Mouse (Mus musculus) naive thymus-derived CD4-positive, alpha-beta T cell, adult 5 months (primary cell): ENCODE results near the gene Hcfc1. TPM values are rescaled to one million over a fixed set of nuclear protein-coding genes. Genes with fewer than 3 reads are reported as not detected.

ENCODE experiments used
- polyA plus RNA-seq: library from polyadenylated mRNA; unstranded; fragments of 100-300 nt; shearing (Covaris generic); gene quantifications from one replicate; pipeline ENCODE4 v1.2.1, GENCODE M21; 2017

Hcfc1 gene
- 41.7 TPM for polyA plus RNA-seq

DNA sequence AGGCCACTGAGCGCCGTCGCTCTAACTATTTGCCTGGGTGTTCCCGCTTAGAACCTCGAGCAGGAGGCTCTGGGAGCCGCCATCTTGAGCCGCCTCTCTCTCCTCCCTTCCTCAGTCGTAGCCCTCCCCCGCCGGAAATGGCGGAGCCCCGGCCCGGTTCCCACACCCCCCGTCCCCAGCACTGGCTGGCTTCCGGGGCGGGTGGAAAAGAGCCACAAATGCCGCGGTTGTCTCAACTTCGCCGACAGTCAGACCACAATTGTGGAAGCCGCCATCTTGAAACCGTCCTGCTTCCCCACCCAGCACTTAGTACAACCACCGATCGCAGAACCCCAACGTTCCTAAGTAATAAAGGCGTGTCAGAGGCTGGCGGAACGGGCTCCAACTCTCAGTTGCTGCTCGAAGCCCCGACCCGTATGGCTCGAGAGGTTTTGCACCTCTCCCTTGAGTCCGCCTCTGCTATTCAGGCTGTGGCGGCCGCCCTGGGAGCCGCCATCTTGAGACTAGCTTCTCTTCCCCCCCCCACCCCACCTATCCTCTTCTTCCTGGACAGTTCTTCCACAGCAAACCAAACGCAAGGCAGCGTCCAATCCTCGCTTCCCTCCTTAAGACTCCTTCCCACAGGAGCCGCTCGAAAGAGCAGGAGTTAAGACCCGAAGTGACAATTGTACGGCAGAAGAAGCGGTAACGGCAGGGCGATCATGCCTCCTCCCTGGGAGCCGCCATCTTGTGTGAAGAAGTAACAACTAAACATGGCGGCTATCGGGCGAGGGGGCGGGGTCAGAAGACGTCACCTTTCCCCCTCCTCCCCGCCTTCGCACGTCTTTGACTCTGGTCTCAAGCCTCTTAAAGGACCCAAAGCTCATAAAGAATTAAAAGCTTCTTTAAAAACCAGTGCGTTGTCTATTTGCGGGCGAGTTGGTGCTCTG is at the start of gene Hcfc1:
TSS of gene Hcfc1 (minus strand) at position 110 of the 929 bp plus-strand sequence.

GRCm38 (mm10) chrX:73930402-73931062 is 35.6 kb downstream of the Hcfc1 start, which contains the start of gene Renbp:
Gene Renbp, minus strand, starts transcription at chrX:73930850.

DNA sequence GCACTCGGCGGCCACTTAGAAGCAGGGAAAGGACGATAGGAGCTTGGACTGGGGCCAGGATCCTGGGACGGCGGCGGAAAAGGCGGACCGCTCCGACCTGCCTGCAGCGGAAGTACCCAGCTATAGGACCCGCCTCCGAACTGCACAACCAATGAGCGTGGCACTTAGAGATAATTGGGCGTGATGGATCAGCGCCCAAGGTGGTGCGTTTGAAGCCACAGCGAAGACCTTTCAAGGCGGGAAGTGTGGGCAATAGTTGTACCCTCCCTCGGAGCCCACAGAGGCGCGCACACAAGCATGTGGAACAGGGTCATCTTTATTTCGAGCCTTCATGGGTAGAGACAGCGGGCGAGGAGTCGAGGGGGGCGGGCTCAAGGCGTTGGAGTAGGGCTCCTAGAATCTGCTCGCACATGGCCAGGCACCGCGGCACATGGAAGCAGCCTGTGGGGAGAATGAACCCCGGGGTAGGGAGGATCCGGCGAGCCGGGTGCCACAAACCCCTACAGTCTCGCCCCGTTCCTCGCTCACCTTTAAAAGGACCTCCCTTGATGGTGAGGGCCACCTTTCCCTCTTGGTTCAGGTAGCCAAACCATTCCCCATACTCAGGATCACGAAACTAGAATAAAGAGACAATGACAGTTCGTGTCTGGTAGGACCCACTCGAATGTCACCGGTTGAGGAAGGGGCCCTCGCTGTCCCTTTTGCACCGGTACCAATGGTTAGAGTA is 44.2 kb downstream of the Hcfc1 start, which contains the start of the genes Arhgap4 and Naa10:
TSS of gene Arhgap4 (minus strand) at position 48 of the 727 bp plus-strand sequence.
TSS of gene Naa10 (minus strand) at position 122 of the 727 bp plus-strand sequence.

GRCm38 (mm10) chrX:73895719-73896118 is 70.4 kb downstream of the Hcfc1 start, which contains the start of gene L1cam:
Gene L1cam, minus strand, starts transcription at chrX:73896105.

Other genes with a start within 250 kb of the Hcfc1 start
- 23.2 TPM for gene Abcd1, start 249.8 kb downstream of the Hcfc1 start, polyA plus RNA-seq
- gene Plxnb3, start 209.3 kb downstream of the Hcfc1 start, polyA plus RNA-seq, result not detected
- 0.41 TPM for gene Srpk3, start 192.0 kb downstream of the Hcfc1 start, polyA plus RNA-seq
- 214 TPM for gene Idh3g, start 179.5 kb downstream of the Hcfc1 start, polyA plus RNA-seq
- gene Ssr4, start 179.3 kb downstream of the Hcfc1 start, polyA plus RNA-seq, result 169 TPM
- 0.15 TPM for gene Pdzd4, start 141.4 kb downstream of the Hcfc1 start, polyA plus RNA-seq
- gene Avpr2, start 74.3 kb downstream of the Hcfc1 start, polyA plus RNA-seq, result 2.3 TPM
- 32.4 TPM for gene L1cam, start 70.3 kb downstream of the Hcfc1 start, polyA plus RNA-seq
- gene Arhgap4, start 44.5 kb downstream of the Hcfc1 start, polyA plus RNA-seq, result 252 TPM
- 123 TPM for gene Naa10, start 44.4 kb downstream of the Hcfc1 start, polyA plus RNA-seq
- 2.1 TPM for gene Renbp, start 35.5 kb downstream of the Hcfc1 start, polyA plus RNA-seq
- gene Irak1, start 57.6 kb upstream of the Hcfc1 start, polyA plus RNA-seq, result 212 TPM
- not detected for gene Opn1mw, start 161.1 kb upstream of the Hcfc1 start, polyA plus RNA-seq
- 48.0 TPM for gene Mecp2, start 169.0 kb upstream of the Hcfc1 start, polyA plus RNA-seq
- not detected for gene Tex28, start 201.5 kb upstream of the Hcfc1 start, polyA plus RNA-seq
- not detected for gene Tktl1, start 210.9 kb upstream of the Hcfc1 start, polyA plus RNA-seq